Mouse (Mus musculus) MEL (cell line): Measurements from ENCODE around the gene Npat. TPM values are rescaled to one million over a fixed set of nuclear protein-coding genes. Genes with fewer than 3 reads are reported as not detected.
A peak's percentile ranks its signal among the peaks of the same experiment; 100 is the strongest.

Experiments
- DNase-seq: peaks from one replicate; pipeline ENCODE4 v3.0.0; 2011; ENCODE audit warnings: low read depth, low spot score
- H3K27ac ChIP-seq: 2 replicates; pipeline ENCODE4 v1.5.1; 2012; ENCODE audit warnings: low read depth, mild to moderate bottlenecking, control low read depth, low read length, moderate library complexity; ENCODE audit not compliant: control insufficient read depth
- H3K27me3 ChIP-seq, 2 experiments: fragments of 150-350 bp in 1 of 2; sonication (generic) in 1 of 2; 2 replicates each; pipeline ENCODE4 v1.6.1; 2012; ENCODE audit warnings: low read length in 2 of 2, mild to moderate bottlenecking in 2 of 2, improper control_type of control experiment in 1 of 2, moderate library complexity in 1 of 2; ENCODE audit not compliant: insufficient read depth in 2 of 2, control insufficient read depth in 1 of 2
- H3K36me3 ChIP-seq, 2 experiments: 2 replicates each; pipeline ENCODE4 v1.6.1; 2012 to 2014; ENCODE audit warnings: low read length in 2 of 2, improper control_type of control experiment in 1 of 2, inconsistent platforms in 1 of 2, mild to moderate bottlenecking in 1 of 2; ENCODE audit not compliant: insufficient read depth in 2 of 2, control insufficient read depth in 1 of 2
- H3K4me1 ChIP-seq, 2 experiments: fragments of 150-350 bp in 1 of 2; sonication (generic) in 1 of 2; 2 replicates each; pipeline ENCODE4 v1.6.1; 2012; ENCODE audit warnings: low read length in 2 of 2, improper control_type of control experiment in 1 of 2, mild to moderate bottlenecking in 1 of 2; ENCODE audit not compliant: insufficient read depth in 2 of 2, control insufficient read depth in 1 of 2
- H3K4me3 ChIP-seq, 2 experiments: fragments of 150-350 bp in 1 of 2; sonication (generic) in 1 of 2; 2 replicates each; pipeline ENCODE4 v1.5.1; 2012; ENCODE audit warnings: low read depth in 2 of 2, low read length in 2 of 2, mild to moderate bottlenecking in 2 of 2, moderate library complexity in 2 of 2, control low read depth in 1 of 2, improper control_type of control experiment in 1 of 2; ENCODE audit not compliant: control insufficient read depth in 1 of 2, insufficient read depth in 1 of 2
- H3K79me2 ChIP-seq: 2 replicates; pipeline ENCODE4 v1.6.1; 2012; ENCODE audit warnings: mild to moderate bottlenecking, low read length, moderate library complexity; ENCODE audit not compliant: control insufficient read depth, poor library complexity, insufficient read depth
- H3K9ac ChIP-seq: 2 replicates; pipeline ENCODE4 v1.6.1; 2012; ENCODE audit warnings: low read depth, mild to moderate bottlenecking, control low read depth, low read length, moderate library complexity; ENCODE audit not compliant: control insufficient read depth, poor library complexity, severe bottlenecking
- H3K9me3 ChIP-seq: fragments of 150-350 bp; sonication (generic); replicated peaks from 2 replicates; pipeline ENCODE4 v1.6.1; 2012; ENCODE audit warnings: mild to moderate bottlenecking, low read length, improper control_type of control experiment, moderate library complexity; ENCODE audit not compliant: insufficient read depth
- CTCF ChIP-seq, 3 experiments: IDR thresholded peaks in 2 of 3; conservative IDR thresholded peaks in 1 of 3; 2 replicates each; pipeline ENCODE4 v1.5.1; 2011 to 2012; ENCODE audit warnings: low read length in 3 of 3, low read depth in 2 of 3, mild to moderate bottlenecking in 2 of 3, improper control_type of control experiment in 1 of 3, inconsistent platforms in 1 of 3, mixed read lengths in 1 of 3, moderate library complexity in 1 of 3; ENCODE audit not compliant: control insufficient read depth in 1 of 3, insufficient read depth in 1 of 3, poor library complexity in 1 of 3, severe bottlenecking in 1 of 3
- ETS1 ChIP-seq: IDR thresholded peaks from 2 replicates; pipeline ENCODE4 v1.6.1; 2012; ENCODE audit warnings: low read depth, mild to moderate bottlenecking, inconsistent platforms, low read length, improper control_type of control experiment, moderate library complexity
- GATA1 ChIP-seq: IDR thresholded peaks from 2 replicates; pipeline ENCODE4 v1.6.1; 2011; ENCODE audit warnings: low read depth, low read length, improper control_type of control experiment
- MAFK ChIP-seq: IDR thresholded peaks from 2 replicates; pipeline ENCODE4 v1.6.1; 2011; ENCODE audit warnings: low read depth, mild to moderate bottlenecking, low read length, improper control_type of control experiment, borderline replicate concordance
- MAZ ChIP-seq: IDR thresholded peaks from 2 replicates; pipeline ENCODE4 v1.6.1; 2012; ENCODE audit warnings: low read depth, mild to moderate bottlenecking, inconsistent platforms, low read length, improper control_type of control experiment
- MEF2A ChIP-seq: IDR thresholded peaks from 2 replicates; pipeline ENCODE4 v1.6.1; 2014; ENCODE audit warnings: low read depth, mild to moderate bottlenecking, inconsistent platforms, low read length, improper control_type of control experiment; ENCODE audit not compliant: poor library complexity, insufficient replicate concordance, severe bottlenecking; ENCODE audit errors: extremely low read depth
- MXI1 ChIP-seq: IDR thresholded peaks from 2 replicates; pipeline ENCODE4 v1.6.1; 2011; ENCODE audit warnings: mild to moderate bottlenecking, low read depth, low read length, improper control_type of control experiment
- MYC ChIP-seq: IDR thresholded peaks from 2 replicates; pipeline ENCODE4 v1.6.1; 2011; ENCODE audit warnings: low read depth, mild to moderate bottlenecking, low read length, improper control_type of control experiment, moderate library complexity
- NRF1 ChIP-seq: IDR thresholded peaks from 2 replicates; pipeline ENCODE4 v1.6.1; 2014; ENCODE audit warnings: low read depth, mild to moderate bottlenecking, inconsistent platforms, low read length, improper control_type of control experiment, moderate library complexity; ENCODE audit not compliant: poor library complexity, insufficient read depth, severe bottlenecking
- POLR2AphosphoS2 ChIP-seq: IDR thresholded peaks from 2 replicates; pipeline ENCODE4 v1.6.1; 2011; ENCODE audit warnings: low read length, improper control_type of control experiment
- POLR2AphosphoS5 ChIP-seq: IDR thresholded peaks from 2 replicates; pipeline ENCODE4 v1.6.1; 2012; ENCODE audit warnings: low read depth, borderline replicate concordance, mild to moderate bottlenecking, inconsistent platforms, low read length, moderate library complexity, mixed read lengths
- RAD21 ChIP-seq: IDR thresholded peaks from 2 replicates; pipeline ENCODE4 v1.6.1; 2011; ENCODE audit warnings: mild to moderate bottlenecking, low read depth, low read length, improper control_type of control experiment
- RCOR1 ChIP-seq: IDR thresholded peaks from 2 replicates; pipeline ENCODE4 v1.6.1; 2012; ENCODE audit warnings: low read depth, mild to moderate bottlenecking, inconsistent platforms, low read length, improper control_type of control experiment
- SIN3A ChIP-seq: IDR thresholded peaks from 2 replicates; pipeline ENCODE4 v1.6.1; 2012; ENCODE audit warnings: low read length, improper control_type of control experiment, inconsistent platforms
- SMC3 ChIP-seq: IDR thresholded peaks from 2 replicates; pipeline ENCODE4 v1.6.1; 2011; ENCODE audit warnings: low read depth, low read length, improper control_type of control experiment
- TAL1 ChIP-seq: IDR thresholded peaks from 2 replicates; pipeline ENCODE4 v1.6.1; 2012; ENCODE audit warnings: mild to moderate bottlenecking, inconsistent platforms, low read length, moderate library complexity, mixed read lengths
- TCF12 ChIP-seq: IDR thresholded peaks from 2 replicates; pipeline ENCODE4 v1.6.1; 2014; ENCODE audit warnings: low read depth, mild to moderate bottlenecking, inconsistent platforms, low read length, improper control_type of control experiment, moderate library complexity
- UBTF ChIP-seq: IDR thresholded peaks from 2 replicates; pipeline ENCODE4 v1.6.1; 2012; ENCODE audit warnings: low read depth, mild to moderate bottlenecking, inconsistent platforms, low read length, improper control_type of control experiment, moderate library complexity, borderline replicate concordance; ENCODE audit not compliant: insufficient read depth
- USF1 ChIP-seq: IDR thresholded peaks from 2 replicates; pipeline ENCODE4 v1.6.1; 2014; ENCODE audit warnings: low read depth, mild to moderate bottlenecking, inconsistent platforms, low read length, improper control_type of control experiment, moderate library complexity
- USF2 ChIP-seq, 2 experiments: IDR thresholded peaks; 2 replicates each; pipeline ENCODE4 v1.6.1; 2011 to 2012; ENCODE audit warnings: improper control_type of control experiment in 2 of 2, low read length in 2 of 2, borderline replicate concordance in 1 of 2, inconsistent platforms in 1 of 2, low read depth in 1 of 2, mild to moderate bottlenecking in 1 of 2; ENCODE audit not compliant: insufficient read depth in 1 of 2
- ZC3H11A ChIP-seq: IDR thresholded peaks from 2 replicates; pipeline ENCODE4 v1.6.1; 2012; ENCODE audit warnings: low read depth, mild to moderate bottlenecking, inconsistent platforms, low read length, improper control_type of control experiment
- ZMIZ1 ChIP-seq: IDR thresholded peaks from 2 replicates; pipeline ENCODE4 v1.6.1; 2012; ENCODE audit warnings: low read depth, mild to moderate bottlenecking, inconsistent platforms, low read length, improper control_type of control experiment, moderate library complexity
- polyA plus RNA-seq, 2 experiments: library from polyadenylated mRNA; stranded (reverse) in 1 of 2; unstranded in 1 of 2; fragments of >175 nt in 1 of 2; fragments of >200 nt in 1 of 2; gene quantifications; 2 replicates each; pipeline versions ENCODE4 v1.2.1 to v1.2.4; 2012; ENCODE audit warnings: low replicate concordance in 2 of 2, low read depth in 1 of 2; ENCODE audit not compliant: insufficient read length in 2 of 2, insufficient read depth in 1 of 2, missing spikeins in 1 of 2
- total RNA-seq: library from RNA; depleted of rRNA; stranded (reverse); fragments of 300-350 nt; gene quantifications from 2 replicates; pipeline ENCODE4 v1.2.3, GENCODE M21; 2012

Gene Npat
- total and polyA plus RNA-seq, 3 experiments = 12.5 to 16.4 TPM; not detected in 1

DNA sequence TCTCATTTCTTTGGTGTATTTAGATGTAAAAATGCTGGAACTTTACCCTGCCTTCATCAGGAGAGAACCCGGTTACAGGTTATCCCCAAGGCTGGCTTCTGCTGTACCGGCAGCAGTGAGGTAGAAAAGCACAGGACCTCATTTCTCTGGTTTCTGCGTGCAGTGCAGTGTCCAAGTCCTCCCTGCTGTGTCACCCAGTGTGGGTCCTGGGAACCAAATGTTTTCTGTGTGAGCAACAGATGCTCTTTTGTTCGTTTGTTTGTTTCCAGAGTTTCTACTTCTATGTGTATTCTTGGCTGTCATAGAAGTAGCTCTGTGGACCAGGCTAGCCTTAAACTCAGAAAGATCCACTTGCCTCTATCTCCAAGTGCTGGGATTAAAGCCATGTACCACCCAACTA is 45.0 kb downstream of the Npat start:
- no peaks in the 10 kb centered on the region for H3K79me2 ChIP-seq
- no peak for DNase-seq
- no peaks in the 10 kb centered on the region for H3K9me3 ChIP-seq
- TF ChIP-seq ZMIZ1 = no peak
- TF ChIP-seq TCF12 = no peak
- no peaks in the 10 kb centered on the region for H3K27me3 ChIP-seq
- no peaks in the 10 kb centered on the region for H3K4me1 ChIP-seq
- peaks cover 0 to 14% of the 10 kb centered on the region in 2 experiments; a peak in 2 of 4 replicates for H3K36me3 ChIP-seq
- no peak overlapping the region for H3K9ac ChIP-seq
- H3K4me3 ChIP-seq = no peak overlapping the region
- H3K27ac ChIP-seq = no peak overlapping the region

DNA sequence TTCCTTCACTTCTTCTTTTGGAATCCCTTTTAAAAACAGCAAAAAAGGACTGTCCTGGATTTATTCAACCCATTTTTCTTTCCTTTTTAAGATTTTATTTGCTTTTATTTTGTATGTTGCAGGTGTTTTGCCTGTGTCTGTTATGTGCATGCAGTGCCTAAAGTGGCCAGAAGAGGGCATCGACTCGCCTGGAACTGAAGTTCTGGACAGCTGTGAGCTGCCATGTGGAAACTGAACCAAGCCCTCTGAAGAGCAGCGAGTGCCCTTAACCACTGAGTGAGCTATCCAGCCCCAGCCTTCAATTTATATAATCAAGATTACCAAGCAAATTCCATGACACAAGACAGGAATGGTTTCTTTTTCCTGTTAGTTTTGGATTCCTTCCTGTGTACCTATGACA is 57.9 kb downstream of the Npat start:
- DNase-seq = peak; percentile 84
- H3K4me3 ChIP-seq = no peak overlapping the region
- H3K9ac ChIP-seq = no peak overlapping the region
- no peaks in the 10 kb centered on the region for H3K27me3 ChIP-seq
- TF ChIP-seq ZC3H11A (peak; percentile 54; the same call in 1 of the 2 replicates), MYC (peak; percentile 59), NRF1 (no peak), GATA1 (no peak), RAD21 (peak; percentile 44), TCF12 (no peak), CTCF (IDR thresholded peaks at IDR 0.05 in 2 of 3, conservative IDR thresholded peaks at IDR 0.05 in 1 of 3; ENCODE audit: control insufficient read depth in 1 of 3, insufficient read depth in 1 of 3, low read depth in 2 of 3, low read length in 3 of 3, poor library complexity in 1 of 3, severe bottlenecking in 1 of 3) (peak; percentile 68 to 72 (median 71)), SMC3 (peak; percentile 67), MXI1 (peak; percentile 48; the same call in 1 of the 2 replicates), ETS1 (0 out of 2 replicates have a peak, but pooled peaks have one; percentile 13), SIN3A (0 out of 2 replicates have a peak, but pooled peaks have one; percentile 32)
- no peaks in the 10 kb centered on the region for H3K4me1 ChIP-seq
- no peaks in the 10 kb centered on the region for H3K9me3 ChIP-seq
- H3K27ac ChIP-seq = no peak overlapping the region
- peaks cover 0 to 4% of the 10 kb centered on the region in 2 experiments; a peak in 2 of 4 replicates for H3K36me3 ChIP-seq
- H3K79me2 ChIP-seq = no peaks in the 10 kb centered on the region

DNA sequence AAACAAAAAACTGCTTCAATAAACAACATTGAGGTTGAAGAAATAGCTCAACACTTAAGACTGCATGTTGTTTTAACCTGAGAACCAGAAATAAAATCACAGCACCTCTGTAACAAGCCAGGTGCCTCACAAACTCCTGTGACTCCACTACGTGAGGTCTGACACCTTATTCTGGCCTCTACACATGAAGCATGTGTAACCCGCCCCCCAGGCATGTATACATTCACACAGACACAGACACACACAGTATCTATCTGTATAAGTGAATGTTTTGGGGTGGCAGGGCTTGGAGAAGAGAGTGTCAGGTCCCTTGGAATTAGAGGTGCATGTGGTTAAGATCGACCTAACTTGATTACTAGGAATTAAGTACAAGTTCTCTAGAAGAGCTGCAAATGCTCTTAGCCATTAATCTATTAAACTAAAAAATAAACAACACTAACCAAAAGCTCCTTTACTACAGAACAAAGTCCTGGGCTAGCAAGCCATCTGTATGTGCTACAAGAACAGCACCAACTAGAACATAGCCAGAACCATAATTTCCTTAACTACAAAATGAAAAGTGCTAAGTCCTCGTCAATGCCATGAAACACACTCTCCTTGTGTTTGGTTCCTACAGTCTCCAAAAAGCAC is 60.2 kb downstream of the Npat start:
- no peaks in the 10 kb centered on the region for H3K27me3 ChIP-seq
- no peak overlapping the region for H3K27ac ChIP-seq
- H3K79me2 ChIP-seq = no peaks in the 10 kb centered on the region
- TF ChIP-seq POLR2AphosphoS5 (no peak), POLR2AphosphoS2 (no peak), SMC3 (no peak), ETS1 (no peak), ZC3H11A (no peak), MYC (no peak), MAFK (no peak), SIN3A (no peak), UBTF (no peak), USF1 (no peak), RCOR1 (no peak), GATA1 (no peak), TAL1 (no peak), MXI1 (no peak), MEF2A (no peak), MAZ (no peak), USF2 (IDR thresholded peaks at IDR 0.05; ENCODE audit: borderline replicate concordance in 1 of 2, insufficient read depth in 1 of 2, low read depth in 1 of 2, low read length in 2 of 2) (no peak)
- no peak overlapping the region for H3K4me3 ChIP-seq
- no peaks in the 10 kb centered on the region for H3K4me1 ChIP-seq
- H3K36me3 ChIP-seq = peaks cover 0 to 3% of the 10 kb centered on the region in 2 experiments; a peak in 1 of 4 replicates
- DNase-seq = no peak
- H3K9ac ChIP-seq = no peak overlapping the region
- no peaks in the 10 kb centered on the region for H3K9me3 ChIP-seq
